Mouse (Mus musculus) CH12F3 (cell line): ENCODE results near the gene Zdhhc20.
"Not testable (repeated sequence)": the region's sequence is repeated elsewhere in the genome, so short reads cannot be mapped to it uniquely, and the experiment has no call there.

Source experiments
- in situ Hi-C: fragments of 300-500 bp; cut with MboI; formaldehyde crosslinking; loops from 2 replicates; pipeline ENCODE4 v1.14.3; 2020; ENCODE audit warnings: low sequenced_read_pairs

The Zdhhc20 gene

DNA sequence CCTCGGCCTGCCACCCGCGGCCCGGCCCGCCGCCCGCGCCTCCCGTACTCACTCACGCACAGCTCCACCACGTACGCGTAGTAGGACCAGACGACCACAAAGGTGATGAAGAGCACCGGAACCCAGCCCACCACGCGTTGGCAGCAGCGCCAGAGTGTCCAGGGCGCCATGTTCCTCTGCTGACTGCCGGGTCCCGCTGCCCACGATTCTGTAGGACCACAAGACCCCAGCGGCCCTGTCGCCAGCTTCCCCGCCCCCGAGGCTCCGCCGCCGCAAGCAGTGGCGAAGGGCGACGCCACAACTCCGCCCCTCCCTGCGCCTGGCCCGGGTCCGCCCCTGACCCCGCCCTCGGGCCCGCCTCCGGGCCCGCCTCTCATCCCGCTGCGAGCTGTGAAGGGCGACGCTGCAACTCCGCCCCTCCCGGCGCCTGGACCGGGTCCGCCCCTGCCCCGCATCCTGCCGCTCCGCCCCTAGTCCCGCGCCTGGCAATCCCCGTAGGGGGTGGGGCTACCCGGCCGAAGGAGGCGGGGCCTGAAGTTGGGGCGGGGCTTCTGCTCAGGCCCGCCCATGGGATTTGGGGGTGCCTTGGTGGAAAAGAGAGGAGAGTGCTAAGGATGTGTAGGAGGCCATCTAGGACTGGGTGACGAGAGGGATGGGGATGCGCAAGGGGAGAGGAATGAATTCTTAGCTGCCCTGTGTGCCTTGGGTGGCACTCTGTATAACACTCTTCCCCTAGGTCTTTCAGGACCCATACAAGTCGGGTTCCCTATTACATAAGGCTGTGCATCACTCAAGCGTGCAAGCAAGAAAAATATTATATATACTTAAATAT is at the start of gene Zdhhc20:
TSS of gene Zdhhc20 (minus strand) at position 266 of the 832 bp plus-strand sequence.
- in situ Hi-C loops, result no loop called here

DNA sequence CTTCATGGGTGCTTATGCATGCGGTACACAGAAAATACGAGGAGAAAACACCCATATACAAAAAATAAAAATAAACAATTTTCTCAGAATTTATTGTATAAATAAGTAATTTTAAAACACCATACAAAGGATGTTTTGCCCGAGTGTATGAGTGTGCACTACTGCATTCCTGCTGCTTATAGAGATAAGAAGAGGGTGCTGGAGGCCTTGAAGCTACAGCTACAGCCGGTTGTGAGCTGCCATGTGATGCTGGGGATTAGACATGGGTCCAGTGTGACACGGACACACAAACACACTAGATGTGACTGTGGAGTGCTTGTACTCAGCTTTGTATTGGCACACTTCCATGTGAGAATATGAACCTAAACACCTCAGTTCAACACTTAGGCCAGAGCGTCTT is 47.2 kb upstream of the Zdhhc20 start:
- in situ Hi-C loops, result no loop called here

DNA sequence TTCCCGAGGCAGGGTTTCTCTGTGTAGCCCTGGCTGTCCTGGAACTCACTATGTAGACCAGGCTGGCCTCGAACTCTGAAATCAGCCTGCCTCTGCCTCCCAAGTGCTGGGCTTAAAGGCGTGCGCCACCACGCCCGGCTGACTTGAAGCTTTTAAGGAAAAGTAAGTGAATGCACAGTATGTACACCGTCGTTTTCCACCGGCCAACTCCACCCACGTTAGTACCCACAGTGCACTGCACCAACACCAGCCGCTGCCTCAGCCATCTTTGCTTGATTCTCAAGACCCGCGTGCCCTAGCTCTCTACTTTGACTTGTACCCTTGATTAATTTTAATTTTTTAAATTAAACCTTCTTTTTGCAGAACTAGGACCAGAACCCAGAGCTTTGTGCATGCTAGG is 44.6 kb upstream of the Zdhhc20 start:
- in situ Hi-C loops, result no loop called here

DNA sequence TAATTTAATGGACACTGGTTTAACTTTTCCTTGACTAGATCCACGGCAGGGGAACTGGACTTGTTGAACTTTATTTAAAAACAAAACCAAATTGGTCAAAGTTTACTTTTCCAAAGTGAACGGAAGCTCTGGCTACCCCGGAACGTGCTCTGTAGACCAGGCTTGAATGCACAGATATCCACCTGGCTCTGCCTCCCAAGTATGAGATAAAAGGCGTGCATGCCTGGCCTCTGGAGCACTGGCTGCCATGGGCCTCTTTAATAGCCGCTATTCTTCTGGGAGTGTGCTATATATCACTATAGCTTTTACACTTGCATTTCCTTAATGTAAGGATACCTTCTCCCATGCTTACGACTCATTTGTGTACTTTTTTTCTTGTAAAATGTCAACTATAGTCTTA is 43.5 kb upstream of the Zdhhc20 start:
- in situ Hi-C loops, result no loop called here

DNA sequence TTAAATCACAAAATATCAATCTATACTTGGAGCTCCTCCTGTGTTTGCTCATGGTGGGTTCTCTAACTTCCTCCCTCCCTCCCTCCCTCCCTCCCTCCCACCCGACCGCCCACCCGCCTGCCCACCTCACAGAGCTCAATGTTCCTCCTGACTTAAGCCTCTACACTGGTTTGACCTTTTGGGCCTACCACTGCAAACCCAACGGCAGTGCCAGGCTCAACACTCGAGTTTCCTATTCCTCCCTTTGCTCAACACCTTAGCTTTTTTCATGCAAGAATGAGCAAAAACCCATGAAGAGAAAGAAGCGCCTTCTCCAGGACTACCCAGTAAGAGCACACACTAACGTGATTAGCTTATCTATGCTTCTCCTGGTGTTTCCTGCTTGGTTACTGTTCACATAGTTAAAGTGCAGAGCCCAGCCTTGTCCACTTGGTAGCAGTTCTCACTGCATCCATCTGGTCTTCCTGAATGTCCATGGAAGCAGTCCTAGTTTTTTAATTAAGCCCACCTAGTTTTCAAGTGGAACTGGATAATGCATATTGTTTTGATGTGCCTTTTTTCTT is 42.9 kb upstream of the Zdhhc20 start:
- in situ Hi-C loops, result no loop called here

DNA sequence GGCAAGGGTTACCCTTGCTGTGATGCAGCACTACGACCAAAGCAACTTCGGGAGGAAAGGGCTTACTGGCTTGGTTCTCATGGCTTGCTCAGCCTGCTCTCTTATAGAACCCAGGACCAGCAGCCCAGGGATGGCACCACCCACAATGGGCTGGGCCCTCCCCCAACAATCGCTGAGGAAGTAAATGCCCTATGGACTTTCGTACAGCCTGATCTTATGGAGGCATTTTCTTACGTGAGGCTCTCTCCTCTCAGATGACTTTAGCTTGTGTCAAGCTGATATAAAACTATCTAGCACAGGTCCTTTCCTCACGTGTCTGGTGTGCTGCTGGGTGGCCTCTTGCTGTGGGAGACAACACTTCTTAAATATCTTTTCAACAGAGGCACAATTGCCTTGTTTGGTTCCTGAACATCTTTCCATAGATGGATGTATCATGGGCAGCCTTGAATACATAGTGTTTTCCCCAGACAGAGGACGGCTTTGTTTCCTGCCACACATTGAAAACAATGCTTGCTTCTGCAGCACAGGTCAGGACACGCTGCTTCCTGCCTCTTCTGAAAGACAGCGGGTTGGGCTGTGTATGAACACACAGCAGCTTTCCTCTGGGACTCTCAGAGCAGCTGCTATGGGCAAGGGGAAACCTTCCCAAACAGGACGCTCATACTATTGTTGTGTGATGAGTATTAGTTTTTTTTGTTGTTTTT is 31.5 kb upstream of the Zdhhc20 start:
- in situ Hi-C loops, result no loop called here

DNA sequence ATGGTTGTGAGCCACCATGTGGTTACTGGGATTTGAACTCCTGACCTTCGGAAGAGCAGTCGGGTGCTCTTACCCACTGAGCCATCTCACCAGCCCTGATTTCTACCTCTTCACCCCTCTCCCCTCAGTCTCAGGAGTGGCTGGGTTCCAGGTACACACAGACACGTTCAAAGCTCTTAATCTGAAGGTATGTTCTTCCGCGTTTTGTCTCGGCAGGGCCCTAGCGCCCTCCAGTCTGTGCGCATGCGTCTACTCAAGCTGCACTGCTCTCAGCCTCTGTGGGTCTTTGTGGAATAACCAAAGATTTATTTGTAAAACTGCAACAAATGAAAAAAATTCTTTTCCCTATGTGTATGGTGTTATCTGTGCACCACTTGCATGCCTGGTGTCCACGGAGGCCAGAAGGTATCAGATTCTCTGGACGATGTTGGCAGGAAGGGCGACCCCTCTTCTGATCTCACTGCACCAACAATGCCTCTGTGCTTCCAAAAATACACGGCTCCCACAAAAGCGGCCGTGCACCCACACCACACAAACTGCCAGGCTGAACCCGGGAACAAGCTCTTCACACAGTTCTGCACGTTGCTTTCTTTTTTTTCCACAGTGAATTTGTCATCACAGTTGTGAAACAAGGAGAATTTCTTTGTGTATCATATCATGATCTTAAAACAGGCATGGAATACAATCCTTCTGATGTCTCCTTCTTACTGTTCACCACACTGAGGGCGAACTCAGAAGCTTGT is 30.7 kb upstream of the Zdhhc20 start:
- in situ Hi-C loops, result no loop called here

DNA sequence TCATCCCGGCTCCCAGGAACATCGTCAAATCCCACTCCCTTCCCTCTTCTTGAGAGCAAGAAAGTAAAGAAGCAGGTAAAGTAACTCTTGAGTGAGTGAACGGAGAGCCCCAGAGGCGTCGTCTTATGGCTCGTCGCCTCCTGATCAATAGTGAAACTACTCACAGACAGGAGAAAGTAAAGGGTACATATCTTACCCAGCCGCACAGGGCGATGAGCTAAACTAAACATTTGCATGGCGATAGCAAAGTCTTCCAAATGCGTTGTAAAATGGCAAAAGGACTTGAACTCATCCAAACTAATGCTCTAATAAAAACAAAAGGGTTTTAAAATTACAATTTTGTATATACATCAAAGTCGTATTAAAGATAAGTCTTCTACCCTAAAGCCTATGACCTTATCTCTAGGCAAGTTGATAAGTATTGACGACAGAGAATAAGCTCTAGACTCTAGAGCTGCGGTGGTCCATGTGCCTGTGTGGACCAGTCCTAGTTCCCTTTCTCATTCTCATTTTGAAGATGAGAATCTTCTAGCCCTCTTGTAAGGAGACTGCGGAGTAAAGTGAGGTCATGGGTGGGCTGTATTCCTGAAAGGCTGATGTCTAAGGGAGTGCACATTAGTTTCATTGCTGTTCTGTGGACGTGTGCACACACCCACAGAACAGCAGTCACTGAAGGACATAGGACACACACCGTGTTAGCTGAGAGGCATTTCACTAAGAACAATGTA is 29.2 kb upstream of the Zdhhc20 start:
- in situ Hi-C loops, result loop anchor here (5.0 kb wide), 1 partner anchor 232 kb away; no protein-coding TSS in a partner anchor

DNA sequence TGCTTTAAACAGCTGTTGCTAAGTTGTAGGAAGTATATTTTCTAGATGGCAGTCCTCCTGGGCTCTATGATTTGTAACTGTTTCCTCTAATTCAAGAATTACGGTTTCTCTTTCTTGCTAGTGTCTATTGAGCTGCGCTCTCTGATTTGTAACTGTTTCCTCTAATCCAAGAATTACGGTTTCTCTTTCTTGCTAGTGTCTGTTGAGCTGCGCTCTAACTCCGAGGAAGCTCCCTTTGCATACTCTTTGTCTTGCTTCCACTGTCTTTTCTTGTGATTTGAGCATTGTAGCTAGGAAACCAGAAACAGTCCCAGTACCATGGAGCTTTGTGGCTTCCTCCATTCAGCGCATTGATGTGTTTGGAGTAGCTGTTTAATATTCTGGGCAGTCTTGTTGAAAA is 25.3 kb upstream of the Zdhhc20 start:
- in situ Hi-C loops, result loop anchor here (5.0 kb wide), 1 partner anchor 228 kb away; no protein-coding TSS in a partner anchor

DNA sequence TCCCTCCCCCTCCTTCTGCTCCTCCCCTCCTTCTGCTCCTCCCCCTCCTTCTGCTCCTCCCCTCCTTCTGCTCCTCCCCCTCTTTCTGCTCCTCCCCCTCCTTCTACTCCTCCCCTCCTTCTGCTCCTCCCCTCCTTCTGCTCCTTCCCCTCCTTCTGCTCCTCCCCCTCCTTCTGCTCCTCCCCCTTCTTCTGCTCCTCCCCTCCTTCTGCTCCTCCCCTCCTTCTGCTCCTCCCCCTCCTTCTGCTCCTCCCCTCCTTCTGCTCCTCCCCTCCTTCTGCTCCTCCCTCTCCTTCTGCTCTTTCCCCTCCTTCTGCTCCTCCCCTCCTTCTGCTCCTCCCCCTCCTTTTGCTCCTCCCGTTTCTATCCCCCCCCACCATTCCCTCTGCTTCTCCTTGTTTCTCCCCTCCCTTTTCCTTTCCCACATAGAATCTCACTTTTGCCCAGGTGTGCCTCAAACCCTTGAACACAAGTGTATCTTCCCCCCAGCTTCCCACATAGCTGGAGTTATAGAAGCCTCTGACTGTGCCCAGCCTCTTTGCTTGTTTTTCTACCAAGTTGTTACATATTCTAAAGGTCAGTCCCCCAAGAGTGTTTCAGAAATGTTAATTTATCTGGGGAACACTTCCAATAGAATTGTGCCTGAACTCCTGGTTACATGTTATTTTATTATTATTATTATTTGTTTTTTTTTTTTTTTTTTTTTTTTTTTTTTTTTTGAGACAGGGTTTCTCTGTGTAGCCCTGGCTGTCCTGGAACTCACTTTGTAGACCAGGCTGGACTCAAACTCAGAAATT is 22.3 kb upstream of the Zdhhc20 start:
- in situ Hi-C loops, result not testable (repeated sequence)

DNA sequence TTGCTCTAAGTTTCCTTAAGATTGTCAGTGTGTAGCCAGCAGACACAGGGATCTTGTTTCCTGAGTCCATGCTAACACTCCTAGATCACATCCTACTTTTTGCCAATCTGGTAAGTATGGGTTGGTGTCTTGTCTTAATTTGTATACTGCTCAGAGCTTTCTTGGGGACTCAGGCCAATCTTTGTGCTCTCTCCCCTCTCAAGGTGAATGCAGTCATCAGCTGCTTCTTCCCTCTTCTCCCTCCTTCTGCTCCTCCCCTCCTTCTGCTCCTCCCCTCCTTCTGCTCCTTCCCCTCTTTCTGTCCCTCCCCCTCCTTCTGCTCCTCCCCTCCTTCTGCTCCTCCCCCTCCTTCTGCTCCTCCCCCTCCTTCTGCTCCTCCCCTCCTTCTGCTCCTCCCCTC is 21.7 kb upstream of the Zdhhc20 start:
- in situ Hi-C loops, result not testable (repeated sequence)

DNA sequence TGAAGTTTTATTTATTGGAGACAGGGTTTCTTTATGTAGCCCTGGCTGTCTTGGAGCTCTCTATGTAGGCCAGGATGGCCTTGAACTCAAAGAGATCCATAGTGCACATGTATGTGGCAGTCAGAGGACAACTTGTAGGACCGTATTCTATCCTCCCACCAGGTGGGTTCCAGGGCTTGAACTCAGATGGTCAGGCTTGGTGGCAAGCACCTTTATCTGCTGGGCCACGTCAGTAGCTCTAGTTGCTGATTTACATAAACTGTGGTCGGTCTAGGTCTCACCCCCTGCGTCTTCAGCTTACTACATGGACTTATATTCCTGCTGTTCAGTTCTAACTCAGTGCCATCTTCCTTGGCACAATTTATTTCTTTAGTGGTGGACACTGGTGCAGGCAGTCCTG is 21.2 kb upstream of the Zdhhc20 start:
- in situ Hi-C loops, result no loop called here

DNA sequence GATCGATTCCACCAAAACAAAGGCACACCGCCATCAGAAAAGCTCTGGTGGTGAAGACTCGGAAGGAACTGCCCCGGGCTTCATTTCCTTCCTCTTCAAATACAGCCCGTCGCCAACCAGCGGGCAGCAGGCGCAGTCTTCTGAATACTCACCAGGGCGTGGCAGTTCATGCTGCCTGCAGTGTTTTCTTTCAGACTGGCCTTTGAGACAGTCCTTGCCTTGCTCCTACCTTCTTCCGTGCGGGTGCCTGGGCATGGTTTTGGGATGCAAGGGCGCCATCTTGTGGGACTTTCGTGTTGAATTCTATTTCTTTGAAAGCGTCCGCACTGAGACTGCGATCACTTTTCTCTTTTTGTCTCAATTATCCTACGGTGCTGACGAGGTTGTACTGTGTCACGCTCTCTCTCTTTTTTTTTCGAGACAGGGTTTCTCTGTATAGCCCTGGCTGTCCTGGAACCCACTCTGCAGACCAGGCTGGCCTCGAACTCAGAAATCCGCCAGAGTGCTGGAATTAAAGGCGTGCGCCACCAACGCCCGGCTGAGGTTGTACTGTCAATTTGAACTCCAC is 20.5 kb upstream of the Zdhhc20 start:
- in situ Hi-C loops, result no loop called here

DNA sequence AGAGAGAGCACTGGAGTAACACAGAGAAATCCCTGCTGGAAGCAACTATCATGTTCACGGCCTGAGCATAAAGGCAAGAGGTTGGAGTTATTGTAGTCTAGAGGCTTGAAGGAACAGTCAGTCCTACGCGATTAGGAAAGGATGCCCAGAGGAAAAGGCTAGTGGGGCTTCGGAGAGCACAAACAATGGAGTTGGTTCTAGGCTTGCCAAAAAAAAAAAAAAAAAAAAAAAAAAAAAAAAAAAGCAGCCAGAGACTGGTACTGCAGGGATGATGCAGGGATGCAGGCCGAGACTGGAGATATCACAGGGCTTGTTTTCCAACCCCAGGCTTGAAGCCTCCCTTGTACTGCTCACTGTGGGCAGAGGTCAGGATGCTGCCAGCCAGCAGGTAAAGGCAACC is 19.2 kb upstream of the Zdhhc20 start:
- in situ Hi-C loops, result no loop called here

DNA sequence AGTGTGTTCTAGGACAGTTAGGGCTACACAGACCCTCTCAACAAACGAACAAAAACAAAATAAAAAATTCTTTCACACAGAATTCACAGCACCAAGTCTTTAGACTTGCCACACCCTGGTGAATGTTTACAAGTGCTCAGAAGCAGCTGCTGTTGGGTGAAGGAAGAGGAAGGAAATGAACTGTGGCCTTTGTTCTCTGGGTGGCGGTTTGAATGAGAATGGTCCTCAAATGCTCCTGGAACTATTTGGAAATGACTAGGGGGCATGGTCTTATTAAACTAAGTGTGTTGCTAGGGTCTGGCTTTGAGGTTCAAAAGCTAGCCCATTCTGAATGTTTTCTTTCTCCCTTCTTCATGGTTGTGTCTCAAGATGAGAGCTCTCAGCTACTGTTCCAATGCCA is 18.4 kb upstream of the Zdhhc20 start:
- in situ Hi-C loops, result no loop called here

DNA sequence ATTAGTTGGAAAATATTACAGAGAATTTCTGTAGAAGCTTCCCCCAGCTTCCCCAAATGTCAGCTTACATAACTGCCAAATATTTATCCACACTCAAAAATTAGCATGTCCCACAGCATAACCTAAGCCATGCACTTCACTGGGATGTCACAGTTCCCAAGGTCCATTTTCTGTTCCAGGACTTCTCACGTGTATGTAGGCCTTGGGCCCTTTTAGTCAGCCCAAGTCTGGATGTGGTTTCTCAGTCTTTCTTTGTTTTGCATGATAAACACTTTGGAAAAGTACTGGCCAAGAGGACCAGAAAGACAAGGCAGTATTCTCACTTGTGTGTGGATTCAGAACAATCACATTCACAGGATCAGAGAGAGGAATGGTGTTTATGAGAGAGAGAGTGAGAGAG is 11.9 kb upstream of the Zdhhc20 start:
- in situ Hi-C loops, result no loop called here

DNA sequence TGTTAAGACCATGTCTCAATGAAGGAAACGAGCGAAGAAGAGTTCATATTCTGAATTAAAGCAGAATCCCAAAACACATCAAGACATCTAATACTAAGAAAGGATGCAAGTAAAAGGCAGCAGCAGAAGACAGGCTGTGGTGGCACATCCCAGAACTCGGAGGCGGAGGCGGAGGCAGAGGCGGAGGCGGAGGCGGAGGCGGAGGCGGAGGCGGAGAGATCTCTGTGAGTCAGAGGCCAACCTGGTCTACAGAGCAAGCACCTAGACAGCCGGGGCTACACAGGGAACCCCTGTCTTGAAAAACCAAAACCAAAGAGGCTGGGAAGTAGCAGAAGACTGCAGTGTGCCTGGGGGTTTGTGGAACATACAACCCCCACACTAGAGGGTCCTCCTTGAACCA is 6.8 kb upstream of the Zdhhc20 start:
- in situ Hi-C loops, result no loop called here

DNA sequence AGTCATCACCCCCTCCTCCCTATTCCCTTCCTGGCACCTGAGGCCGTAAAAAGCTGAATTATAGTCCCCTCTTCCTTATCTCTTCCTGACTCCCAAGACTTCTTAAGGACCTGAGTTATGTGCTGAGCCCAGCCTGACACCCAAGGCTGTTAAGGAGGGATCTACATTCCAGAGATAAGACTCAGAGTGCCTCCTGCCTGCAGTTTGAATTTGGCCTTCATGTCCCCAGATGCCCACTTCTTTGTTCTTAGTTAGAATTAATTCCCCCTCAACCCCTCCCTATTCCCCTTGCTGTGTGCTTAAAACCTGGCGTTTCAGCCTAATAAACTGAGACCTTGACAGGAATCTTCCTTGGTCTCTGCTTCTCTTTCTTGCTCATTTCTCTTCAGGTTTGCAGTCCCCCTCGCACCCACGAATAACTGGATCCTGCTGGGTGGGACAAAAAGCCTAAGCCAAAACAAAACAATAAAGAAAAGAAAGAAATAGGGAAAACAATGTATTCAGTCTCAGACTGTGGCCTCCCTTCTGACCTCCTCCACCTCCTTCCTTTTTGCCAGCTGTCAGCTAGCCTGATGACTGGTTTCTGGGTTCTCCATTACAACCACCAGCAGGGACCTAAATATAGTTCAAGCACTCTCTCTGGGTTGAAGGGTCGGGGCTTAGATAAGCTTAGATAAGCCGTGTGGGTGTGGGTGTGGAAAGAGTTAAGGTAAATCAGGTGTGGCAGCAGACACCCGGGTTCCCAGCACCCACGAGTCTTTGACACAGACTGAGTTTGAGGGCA is 6.2 kb upstream of the Zdhhc20 start:
- in situ Hi-C loops, result not testable (repeated sequence)

DNA sequence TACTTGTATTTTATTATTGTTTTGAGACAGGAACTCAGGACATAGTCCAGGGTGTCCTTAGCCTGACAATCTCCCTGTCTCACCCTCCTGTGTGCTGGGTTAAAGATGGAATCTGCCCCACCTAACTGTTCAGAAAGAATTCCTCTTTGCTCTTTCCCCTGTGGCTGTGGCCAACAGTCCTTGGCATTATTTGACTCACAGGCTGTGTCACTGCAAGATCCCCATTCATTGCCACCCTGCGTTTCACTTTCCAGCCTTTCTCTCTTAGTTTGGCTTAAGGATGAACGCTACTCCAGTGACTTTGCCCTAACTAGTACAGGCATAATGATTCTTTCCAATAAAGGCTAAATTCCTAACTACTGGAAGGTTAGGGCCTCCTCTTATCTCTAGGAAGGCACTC is 4.3 kb upstream of the Zdhhc20 start:
- in situ Hi-C loops, result no loop called here
